Mouse (Mus musculus) liver, embryonic 15.5 days (tissue): ENCODE results near the gene Vmn1r213. TPM values are rescaled to one million over a fixed set of nuclear protein-coding genes. Genes with fewer than 3 reads are reported as not detected.

ENCODE experiments used
- ATAC-seq: fragments of 200-750 bp; cut with Nextera tagmentation; 2 replicates; pipeline ENCODE4 v1.8.0; 2017; ENCODE audit warnings: moderate number of reproducible peaks, mild to moderate bottlenecking, moderate library complexity; ENCODE audit not compliant: insufficient read depth
- H3K27ac ChIP-seq: fragments of 300-500 bp; sonication (generic); replicated peaks from 2 replicates; pipeline ENCODE4 v1.5.1; 2015; ENCODE audit warnings: mild to moderate bottlenecking, inconsistent platforms
- H3K27me3 ChIP-seq: fragments of 300-500 bp; sonication (generic); 2 replicates; pipeline ENCODE4 v1.6.1; 2015; ENCODE audit warnings: mild to moderate bottlenecking, inconsistent platforms
- H3K36me3 ChIP-seq: fragments of 300-500 bp; sonication (generic); replicated peaks from 2 replicates; pipeline ENCODE4 v1.6.1; 2015; ENCODE audit warnings: moderate library complexity, mild to moderate bottlenecking, inconsistent platforms
- H3K4me1 ChIP-seq: fragments of 300-500 bp; sonication (generic); replicated peaks from 2 replicates; pipeline ENCODE4 v1.6.1; 2015; ENCODE audit warnings: inconsistent platforms
- H3K4me2 ChIP-seq: fragments of 300-500 bp; sonication (generic); 2 replicates; pipeline ENCODE4 v1.6.1; 2015; ENCODE audit warnings: moderate library complexity, mild to moderate bottlenecking, inconsistent platforms
- H3K4me3 ChIP-seq: fragments of 300-500 bp; sonication (generic); replicated peaks from 2 replicates; pipeline ENCODE4 v1.5.1; 2015; ENCODE audit warnings: mild to moderate bottlenecking, inconsistent platforms
- H3K9ac ChIP-seq: fragments of 300-500 bp; sonication (generic); 2 replicates; pipeline ENCODE4 v1.6.1; 2015; ENCODE audit warnings: moderate library complexity, mild to moderate bottlenecking, inconsistent platforms
- H3K9me3 ChIP-seq: fragments of 300-500 bp; sonication (generic); replicated peaks from 2 replicates; pipeline ENCODE4 v1.6.1; 2016; ENCODE audit warnings: inconsistent platforms
- WGBS: fragments of 180-500 bp; shearing (Covaris S2); methylation state at CpG from one replicate; pipeline ENCODE4 v1.1.7; 2015; ENCODE audit warnings: mixed read lengths; ENCODE audit not compliant: insufficient replicate concordance; 5-methylcytosine and 5-hydroxymethylcytosine counted together
- polyA plus RNA-seq: library from polyadenylated mRNA; unstranded; fragments of >200 nt; fragmentation: Nextera tagmentation; extraction: Ambion mirVana; gene quantifications from 2 replicates; pipeline ENCODE4 v1.2.1, GENCODE M21; 2015

Gene Vmn1r213
- not detected in 2 replicates for polyA plus RNA-seq

DNA sequence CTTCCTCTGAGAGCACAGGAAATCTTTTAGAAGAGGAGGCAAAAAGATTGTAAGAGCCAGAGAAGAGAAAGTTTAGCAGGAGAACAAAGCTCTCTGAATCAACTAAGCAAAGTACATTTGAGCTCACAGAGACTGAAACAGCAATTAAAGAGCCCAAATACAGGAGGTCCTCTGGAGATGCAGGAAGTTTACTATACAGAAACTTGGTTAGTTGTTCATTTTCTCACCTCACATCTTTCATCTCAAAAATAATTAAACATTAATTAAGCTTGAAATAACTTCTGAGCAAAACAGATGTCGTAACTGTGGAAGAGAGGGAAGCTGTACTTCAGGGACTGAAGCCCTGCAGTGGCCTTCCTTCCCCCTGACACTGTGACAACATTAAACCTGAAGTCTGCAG, at the start of gene Vmn1r213:
TSS of gene Vmn1r213 (plus strand) at position 301 of the 400 bp plus-strand sequence.
- H3K4me2 ChIP-seq, result no peak within 1 kb of the TSS
- no peak within 1 kb of the TSS for H3K27ac ChIP-seq
- 48% methylated on average over 1 of the region's 1 CpGs for WGBS
- ATAC-seq, result no peak
- no peak within 1 kb of the TSS for H3K9ac ChIP-seq
- no peaks in the 10 kb centered on the region for H3K4me1 ChIP-seq
- H3K36me3 ChIP-seq, result no peaks in the 10 kb centered on the region
- no peaks in the 10 kb centered on the region for H3K27me3 ChIP-seq
- H3K9me3 ChIP-seq, result no peaks in the 10 kb centered on the region
- no peak within 1 kb of the TSS for H3K4me3 ChIP-seq

- 66% methylated on average over 11 of the region's 11 CpGs for WGBS
- Histone ChIP-seq H3K4me1 (no peaks in the 10 kb centered on the region), H3K36me3 (no peaks in the 10 kb centered on the region), H3K27me3 (no peaks in the 10 kb centered on the region), H3K9me3 (no peaks in the 10 kb centered on the region), H3K4me2 (no peak overlapping the region), H3K9ac (no peak overlapping the region), H3K4me3 (no peak overlapping the region), H3K27ac (no peak overlapping the region)
- ATAC-seq, result no peak
These were observed 17.1 kb upstream of the Vmn1r213 start for GRCm38 (mm10) chr13:22990214-22990891.

DNA sequence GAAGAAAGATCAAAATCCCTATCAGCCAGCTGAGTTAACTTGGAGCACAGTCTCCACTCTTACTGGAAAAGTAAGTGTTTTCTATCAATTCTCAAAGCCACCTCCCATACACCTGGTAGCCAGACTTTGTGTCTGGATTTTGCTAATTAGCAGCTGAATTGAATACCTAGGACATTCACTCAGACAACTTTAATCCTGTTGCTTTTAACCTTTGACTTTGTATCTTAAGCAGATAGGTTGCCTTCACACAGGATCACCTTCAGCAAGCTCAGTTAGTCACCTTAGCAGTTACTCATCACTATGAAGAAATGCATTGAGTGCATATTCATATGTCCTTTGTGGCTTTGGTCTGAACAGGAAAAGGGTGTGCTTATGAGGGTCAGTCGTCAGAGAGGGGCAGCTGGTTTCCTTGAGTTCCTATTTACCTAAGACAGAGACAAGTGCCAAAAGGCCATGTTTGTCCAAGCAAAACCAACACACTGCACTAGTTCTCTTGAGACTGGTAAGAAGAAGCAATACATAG, 15.2 kb upstream of the Vmn1r213 start:
- H3K4me1 ChIP-seq, result no peaks in the 10 kb centered on the region
- H3K4me3 ChIP-seq, result no peak overlapping the region
- no peak overlapping the region for H3K4me2 ChIP-seq
- no peak for ATAC-seq
- 41% methylated on average over 1 of the region's 1 CpGs for WGBS
- no peaks in the 10 kb centered on the region for H3K27me3 ChIP-seq
- no peaks in the 10 kb centered on the region for H3K36me3 ChIP-seq
- H3K27ac ChIP-seq, result no peak overlapping the region
- no peaks in the 10 kb centered on the region for H3K9me3 ChIP-seq
- no peak overlapping the region for H3K9ac ChIP-seq

- Histone ChIP-seq H3K27me3 (no peaks in the 10 kb centered on the region), H3K9ac (no peak overlapping the region), H3K27ac (no peak overlapping the region), H3K4me1 (no peaks in the 10 kb centered on the region), H3K9me3 (no peaks in the 10 kb centered on the region), H3K4me2 (no peak overlapping the region), H3K36me3 (no peaks in the 10 kb centered on the region), H3K4me3 (no peak overlapping the region)
- ATAC-seq, result no peak
- 46% methylated on average over 2 of the region's 2 CpGs for WGBS
These were observed 14.7 kb upstream of the Vmn1r213 start for GRCm38 (mm10) chr13:22992721-22993120.

- ATAC-seq, result no peak
- H3K4me2 ChIP-seq, result no peak overlapping the region
- no peaks in the 10 kb centered on the region for H3K36me3 ChIP-seq
- no peak overlapping the region for H3K4me3 ChIP-seq
- no peak overlapping the region for H3K27ac ChIP-seq
- H3K27me3 ChIP-seq, result no peaks in the 10 kb centered on the region
- no peaks in the 10 kb centered on the region for H3K9me3 ChIP-seq
- no peak overlapping the region for H3K9ac ChIP-seq
- no peaks in the 10 kb centered on the region for H3K4me1 ChIP-seq
These were observed 10.7 kb downstream of the Vmn1r213 start for GRCm38 (mm10) chr13:23018158-23018557.

GRCm38 (mm10) chr13:23024812-23025211, 17.4 kb downstream of the Vmn1r213 start:
- H3K9me3 ChIP-seq, result no peaks in the 10 kb centered on the region
- no peak overlapping the region for H3K4me3 ChIP-seq
- H3K4me2 ChIP-seq, result no peak overlapping the region
- no peak overlapping the region for H3K9ac ChIP-seq
- no peaks in the 10 kb centered on the region for H3K4me1 ChIP-seq
- no peaks in the 10 kb centered on the region for H3K27me3 ChIP-seq
- no peak overlapping the region for H3K27ac ChIP-seq
- no peaks in the 10 kb centered on the region for H3K36me3 ChIP-seq
- ATAC-seq, result no peak

DNA sequence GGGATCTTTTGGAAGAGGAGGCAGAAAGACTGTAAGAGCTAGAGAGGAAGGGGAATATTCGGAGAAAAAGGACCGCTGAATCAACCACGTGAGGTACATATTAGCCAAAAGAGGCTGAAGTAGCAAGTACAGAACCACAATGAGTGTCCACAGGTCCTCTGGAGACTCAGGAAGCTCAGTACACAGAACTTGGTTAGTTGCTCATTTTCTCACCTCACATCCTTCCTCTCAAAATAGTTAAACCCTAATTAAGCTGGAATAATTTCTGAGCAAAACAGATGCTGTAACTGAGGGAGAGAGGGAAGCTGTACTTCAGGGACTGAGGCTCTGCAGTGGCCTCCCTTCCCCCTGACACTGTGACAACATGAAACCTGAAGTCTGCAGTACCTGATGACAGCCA, 22.7 kb downstream of the Vmn1r213 start, which contains the start of gene Vmn1r214:
TSS of gene Vmn1r214 (plus strand) at position 301 of the 400 bp plus-strand sequence.
- Histone ChIP-seq H3K9ac (no peak within 1 kb of the TSS), H3K4me3 (no peak within 1 kb of the TSS), H3K27me3 (no peaks in the 10 kb centered on the region), H3K27ac (no peak within 1 kb of the TSS), H3K9me3 (no peaks in the 10 kb centered on the region), H3K36me3 (no peaks in the 10 kb centered on the region), H3K4me2 (no peak within 1 kb of the TSS), H3K4me1 (no peaks in the 10 kb centered on the region)
- ATAC-seq, result no peak
- 58% methylated on average over 3 of the region's 3 CpGs for WGBS

DNA sequence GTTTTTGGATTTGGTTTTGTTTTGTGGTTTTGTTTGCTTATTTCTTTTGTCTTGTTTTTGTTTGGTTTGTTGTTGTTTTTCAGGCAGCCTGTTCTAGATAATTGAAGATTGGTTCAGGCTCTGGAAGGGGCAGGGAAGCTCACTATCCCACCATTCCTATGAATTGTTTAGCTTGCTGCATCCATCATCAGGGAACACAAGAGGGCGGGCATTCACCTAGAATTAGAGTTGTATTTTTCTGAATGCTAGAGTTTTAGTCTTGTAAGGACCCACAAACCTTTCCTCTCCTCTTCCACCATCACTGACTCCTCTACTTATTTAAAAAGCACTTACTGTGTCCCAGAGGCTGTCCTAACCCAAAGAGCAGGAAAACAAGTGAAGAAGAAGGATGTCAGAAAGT, 50.3 kb downstream of the Vmn1r213 start:
- H3K36me3 ChIP-seq, result no peaks in the 10 kb centered on the region
- H3K4me3 ChIP-seq, result no peak overlapping the region
- no peak overlapping the region for H3K9ac ChIP-seq
- ATAC-seq, result no peak
- no peaks in the 10 kb centered on the region for H3K27me3 ChIP-seq
- no peak overlapping the region for H3K27ac ChIP-seq
- 39% methylated on average over 1 of the region's 1 CpGs for WGBS
- no peaks in the 10 kb centered on the region for H3K4me1 ChIP-seq
- no peak overlapping the region for H3K4me2 ChIP-seq
- H3K9me3 ChIP-seq, result no peaks in the 10 kb centered on the region

Other genes starting within 250 kb of the Vmn1r213 start
- gene Vmn1r208, start 230.3 kb upstream of the Vmn1r213 start, polyA plus RNA-seq, result not detected in 2 replicates
- not detected in 2 replicates for gene Vmn1r209, start 198.0 kb upstream of the Vmn1r213 start, polyA plus RNA-seq
- not detected in 2 replicates for gene Vmn1r210, start 176.3 kb upstream of the Vmn1r213 start, polyA plus RNA-seq
- gene Vmn1r211, start 150.1 kb upstream of the Vmn1r213 start, polyA plus RNA-seq, result not detected in 2 replicates
- gene Vmn1r212, start 123.5 kb upstream of the Vmn1r213 start, polyA plus RNA-seq, result not detected in 2 replicates
- gene Vmn1r214, start 22.8 kb downstream of the Vmn1r213 start, polyA plus RNA-seq, result not detected in 2 replicates
- gene Vmn1r215, start 60.4 kb downstream of the Vmn1r213 start, polyA plus RNA-seq, result not detected in 2 replicates
- not detected in 2 replicates for gene Vmn1r217, start 110.6 kb downstream of the Vmn1r213 start, polyA plus RNA-seq
- gene Vmn1r218, start 125.5 kb downstream of the Vmn1r213 start, polyA plus RNA-seq, result not detected in 2 replicates
- not detected in 2 replicates for gene Vmn1r219, start 151.7 kb downstream of the Vmn1r213 start, polyA plus RNA-seq
- gene Vmn1r220, start 180.3 kb downstream of the Vmn1r213 start, polyA plus RNA-seq, result not detected in 2 replicates
- gene Vmn1r221, start 206.5 kb downstream of the Vmn1r213 start, polyA plus RNA-seq, result not detected in 2 replicates
- gene Vmn1r222, start 228.3 kb downstream of the Vmn1r213 start, polyA plus RNA-seq, result not detected in 2 replicates
- not detected in 2 replicates for gene Vmn1r223, start 239.5 kb downstream of the Vmn1r213 start, polyA plus RNA-seq